Mouse (Mus musculus) spleen, postnatal 0 days (tissue): ENCODE data around the gene Ssr4. TPM values are rescaled to one million over a fixed set of nuclear protein-coding genes. Genes with fewer than 3 reads are reported as not detected.

Experiments
- polyA plus RNA-seq: library from polyadenylated mRNA; unstranded; fragments of >200 nt; fragmentation: Nextera tagmentation; extraction: Ambion mirVana; gene quantifications from 2 replicates; pipeline ENCODE4 v1.2.1, GENCODE M21; 2015

Gene Ssr4
- polyA plus RNA-seq: 163 and 167 TPM in 2 replicates

DNA sequence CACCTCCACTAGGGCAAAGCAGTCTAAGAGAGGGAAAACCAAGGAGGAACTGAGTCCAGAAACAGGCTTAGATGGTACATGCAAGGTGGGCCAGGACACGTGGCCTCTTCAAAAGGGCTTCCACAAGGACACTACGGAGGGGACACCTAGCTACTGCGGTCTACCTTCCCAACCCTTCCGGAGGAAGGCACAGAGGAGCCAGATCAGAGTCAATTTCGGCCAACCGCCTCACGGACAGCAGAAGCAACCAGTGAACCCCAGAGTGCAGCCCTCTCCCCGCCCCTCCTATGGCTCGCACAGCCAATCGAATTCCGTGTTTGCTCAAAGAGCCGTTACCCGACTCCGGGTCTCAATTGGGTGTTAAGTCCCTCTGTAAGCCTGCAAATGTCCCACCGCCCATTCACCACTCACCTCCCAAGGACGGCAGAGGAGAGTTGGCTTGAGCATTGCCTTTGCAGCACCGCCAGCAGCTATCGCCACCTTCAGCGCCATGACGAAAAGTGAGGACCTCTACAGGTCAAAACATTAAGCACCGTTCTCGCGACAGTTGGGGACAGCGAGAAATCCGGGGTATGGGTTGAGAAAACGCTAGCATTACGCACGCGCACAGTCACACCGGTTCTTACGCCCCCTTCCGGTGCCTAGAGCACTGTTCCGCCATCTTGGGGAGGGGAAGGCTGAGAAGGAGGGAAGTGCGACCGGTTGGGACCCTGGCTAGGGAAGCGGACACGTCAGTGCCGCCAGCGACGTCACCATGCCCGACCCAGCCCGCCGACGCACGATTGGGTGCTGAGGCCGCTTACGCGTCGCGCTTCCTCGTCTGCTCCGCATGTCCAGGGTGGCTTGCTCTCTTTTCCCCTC, at the start of gene Ssr4, which contains the start of gene Idh3g:
TSS of gene Ssr4 (plus strand) at position 665 of the 861 bp plus-strand sequence.
TSS of gene Idh3g (minus strand) at position 534 of the 861 bp plus-strand sequence.

DNA sequence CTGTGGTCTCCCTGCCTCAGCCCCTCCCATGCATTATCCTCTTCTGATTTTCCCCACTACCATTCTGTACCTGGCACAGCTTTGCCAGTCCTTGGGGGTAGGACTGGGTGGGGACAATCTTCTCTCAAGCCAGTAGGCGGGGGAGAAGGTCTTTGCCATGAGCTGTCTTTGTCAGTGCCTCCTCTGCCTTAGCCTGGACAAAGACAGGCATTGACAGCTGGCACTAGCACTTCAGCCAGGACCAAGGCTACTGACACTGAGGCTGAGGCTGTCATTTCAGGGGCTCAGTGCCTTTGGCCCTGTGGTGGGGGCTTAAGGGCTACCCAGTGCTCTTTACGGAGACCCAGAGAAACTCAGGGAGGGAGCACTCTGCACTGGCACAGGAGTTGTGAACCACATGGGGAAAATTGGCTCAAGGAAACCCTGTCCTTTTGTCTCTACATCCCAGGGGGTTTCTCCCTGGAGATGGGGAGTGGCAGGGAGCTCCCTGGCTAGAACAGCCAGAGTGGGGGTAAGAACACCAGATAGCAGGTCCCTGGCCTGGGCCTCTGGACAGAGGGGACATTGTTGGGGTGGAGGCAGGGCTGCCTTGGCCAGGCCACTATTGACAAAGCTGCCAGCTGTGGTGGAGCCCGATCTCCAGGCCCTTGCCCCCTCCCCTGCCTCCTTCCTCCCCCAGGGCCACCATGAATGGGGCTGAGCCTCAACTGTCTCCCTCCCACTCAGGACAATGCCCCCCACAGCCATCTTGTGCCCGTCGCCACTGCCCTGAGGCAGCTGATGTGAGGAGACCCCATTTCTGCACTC, 30.3 kb upstream of the Ssr4 start, which contains the start of gene Plxnb3:
TSS of gene Plxnb3 (plus strand) at position 757 of the 807 bp plus-strand sequence.

DNA sequence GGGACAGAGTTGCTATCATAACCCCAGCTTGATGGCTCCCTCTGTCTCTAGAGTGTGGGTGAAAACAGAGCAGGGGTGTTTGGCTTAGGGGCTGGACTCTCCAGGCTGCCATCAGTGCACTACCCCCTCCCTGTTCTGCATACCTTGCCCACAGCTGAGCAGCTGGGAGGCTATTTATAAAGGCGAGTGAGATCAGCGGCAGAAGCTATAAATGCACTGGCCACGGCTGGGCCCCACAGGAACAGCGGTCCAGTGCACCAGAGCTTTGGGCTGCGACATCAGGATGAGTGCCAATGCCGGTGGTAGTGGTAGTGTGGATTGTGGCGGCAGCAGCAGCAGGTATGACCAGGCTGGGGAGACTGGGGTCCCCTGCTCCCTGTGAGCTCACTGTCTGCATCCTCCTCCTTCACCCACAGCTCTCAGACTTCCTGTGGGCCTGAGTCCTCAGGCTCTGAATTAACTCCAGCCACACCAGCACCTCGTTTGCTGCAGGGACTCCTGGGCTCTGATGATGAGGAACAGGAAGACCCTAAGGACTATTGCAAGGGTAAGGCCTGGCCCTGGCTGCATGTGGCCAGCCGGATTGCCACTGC, 12.6 kb upstream of the Ssr4 start, which contains the start of gene Srpk3:
TSS of gene Srpk3 (plus strand) at position 238 of the 593 bp plus-strand sequence.

DNA sequence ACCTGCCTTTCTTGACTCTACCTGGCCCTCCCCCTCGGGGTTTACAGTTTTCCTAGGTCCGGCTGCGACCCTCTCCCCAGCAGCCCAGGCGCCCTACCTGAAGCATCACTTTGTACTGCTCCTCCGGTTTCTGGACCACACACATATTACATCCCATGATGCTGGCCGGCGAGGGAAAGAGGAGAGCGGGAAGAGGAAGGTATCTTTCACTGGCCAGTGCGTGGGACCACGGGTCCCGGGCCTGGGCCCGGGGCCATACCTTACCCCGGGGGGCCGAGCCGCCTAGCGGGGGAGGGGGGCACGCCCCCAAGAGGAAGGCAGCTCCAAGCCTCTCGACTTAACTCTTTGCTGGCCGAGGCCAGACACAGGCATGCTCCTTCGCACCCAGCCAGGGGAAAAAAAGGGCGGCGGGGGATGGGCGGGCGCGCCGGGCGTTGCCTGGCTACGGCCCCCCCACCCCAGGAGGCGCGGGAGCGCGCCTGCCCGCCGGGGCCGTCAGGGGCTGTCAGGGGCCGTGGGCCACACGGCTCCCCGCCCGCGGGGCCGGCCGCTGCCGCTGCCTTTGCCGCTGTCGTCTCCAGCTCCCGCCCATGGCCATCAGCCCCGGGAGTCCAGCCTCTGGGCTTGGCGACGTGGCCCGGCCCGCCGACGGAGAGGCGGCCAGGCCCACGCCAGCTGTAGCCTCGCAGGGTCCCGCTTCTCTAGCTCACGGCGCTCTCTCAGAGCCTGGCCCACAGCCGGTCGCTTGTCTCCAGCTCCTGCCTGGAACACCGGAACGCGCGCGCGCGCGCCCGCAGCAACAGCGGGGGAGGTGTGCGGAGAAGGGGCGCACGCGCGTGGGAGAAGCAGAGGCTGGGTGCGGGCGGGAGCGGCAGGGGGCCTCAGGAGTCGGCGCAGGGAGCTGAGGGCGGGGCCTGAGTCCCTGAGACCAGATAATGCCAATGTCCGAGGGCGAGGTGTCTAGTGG, 37.6 kb downstream of the Ssr4 start, which contains the start of gene Pdzd4:
TSS of gene Pdzd4 (minus strand) at position 785 of the 967 bp plus-strand sequence.

Other genes starting within 250 kb of the Ssr4 start
- gene Dusp9, start 147.6 kb upstream of the Ssr4 start, polyA plus RNA-seq: 0.20 and 0.29 TPM in 2 replicates
- 1.8 and 4.1 TPM in 2 replicates for gene Pnck, start 126.9 kb upstream of the Ssr4 start, polyA plus RNA-seq
- 1.1 and 1.7 TPM in 2 replicates for gene Slc6a8, start 113.9 kb upstream of the Ssr4 start, polyA plus RNA-seq
- 173 and 188 TPM in 2 replicates for gene Bcap31, start 70.9 kb upstream of the Ssr4 start, polyA plus RNA-seq
- 10.5 and 15.5 TPM in 2 replicates for gene Abcd1, start 70.4 kb upstream of the Ssr4 start, polyA plus RNA-seq
- 0.36 and 0.76 TPM in 2 replicates for gene Plxnb3, start 29.9 kb upstream of the Ssr4 start, polyA plus RNA-seq
- 3.0 and 5.0 TPM in 2 replicates for gene Srpk3, start 12.6 kb upstream of the Ssr4 start, polyA plus RNA-seq
- gene Idh3g, start 131 bp upstream of the Ssr4 start, polyA plus RNA-seq: 131 and 143 TPM in 2 replicates
- 0.23 and 0.25 TPM in 2 replicates for gene Pdzd4, start 37.9 kb downstream of the Ssr4 start, polyA plus RNA-seq
- gene Avpr2, start 105.1 kb downstream of the Ssr4 start, polyA plus RNA-seq: 0.53 and 0.99 TPM in 2 replicates
- gene L1cam, start 109.1 kb downstream of the Ssr4 start, polyA plus RNA-seq: 0.27 and 0.42 TPM in 2 replicates
- 12.1 and 16.0 TPM in 2 replicates for gene Arhgap4, start 134.8 kb downstream of the Ssr4 start, polyA plus RNA-seq
- 94.1 and 101 TPM in 2 replicates for gene Naa10, start 134.9 kb downstream of the Ssr4 start, polyA plus RNA-seq
- 24.2 and 31.6 TPM in 2 replicates for gene Renbp, start 143.8 kb downstream of the Ssr4 start, polyA plus RNA-seq
- gene Hcfc1, start 179.3 kb downstream of the Ssr4 start, polyA plus RNA-seq: 38.3 and 38.7 TPM in 2 replicates
- 36.2 and 38.0 TPM in 2 replicates for gene Irak1, start 236.9 kb downstream of the Ssr4 start, polyA plus RNA-seq